Mouse (Mus musculus): ENCODE measurements around the gene Ttc13. TPM values are rescaled to one million over a fixed set of nuclear protein-coding genes. Genes with fewer than 3 reads are reported as not detected.

Ttc13 gene
- polyA plus RNA-seq (2016; fragmentation: Nextera tagmentation; extraction: Ambion mirVana) = 45.5 and 51.9 TPM in 2 replicates

GRCm38 (mm10) chr8:124721862-124722515 is at the start of gene Ttc13, which contains the start of gene Arv1:
TSS of gene Ttc13 (minus strand) at chr8:124721983.
TSS of gene Arv1 (plus strand) at chr8:124722139.
- H3K9me3 ChIP-seq (replicated peaks) = no peaks in the 10 kb centered on the region
- H3K4me1 ChIP-seq = peaks cover 27% of the 10 kb centered on the region
- no peaks in the 10 kb centered on the region for H3K27me3 ChIP-seq (ENCODE audit: low read depth, poor library complexity, severe bottlenecking)
- DNase-seq (ENCODE audit: low spot score) = peak; percentile 93
- peaks cover 26% of the 10 kb centered on the region for H3K36me3 ChIP-seq
- peak within 1 kb of the TSS; percentile 86 for H3K27ac ChIP-seq
- H3K4me3 ChIP-seq = peak within 1 kb of the TSS; percentile 98
- WGBS = under 1% methylated on average over 59 of the region's 59 CpGs

- no peak for DNase-seq (ENCODE audit: low spot score)
- 70% methylated on average over 7 of the region's 7 CpGs for WGBS
Measured at GRCm38 (mm10) chr8:124763061-124763460, 41.3 kb upstream of the Ttc13 start.

GRCm38 (mm10) chr8:124758544-124758943 is 36.8 kb upstream of the Ttc13 start:
- Histone ChIP-seq H3K36me3 (no peaks in the 10 kb centered on the region), H3K9me3 (replicated peaks) (no peaks in the 10 kb centered on the region), H3K27me3 (ENCODE audit: low read depth, poor library complexity, severe bottlenecking) (peaks cover 17% of the 10 kb centered on the region), H3K4me3 (no peak overlapping the region), H3K4me1 (no peaks in the 10 kb centered on the region; the same call in 1 of the 2 replicates), H3K27ac (no peak overlapping the region)
- no peak for DNase-seq (ENCODE audit: low spot score)
- WGBS = 41% methylated on average over 3 of the region's 3 CpGs

More at GRCm38 (mm10) chr8:124763061-124763460, 41.3 kb upstream of the Ttc13 start:
- H3K36me3 ChIP-seq = no peaks in the 10 kb centered on the region
- no peaks in the 10 kb centered on the region for H3K4me1 ChIP-seq
- H3K27ac ChIP-seq = no peak overlapping the region
- H3K27me3 ChIP-seq (ENCODE audit: low read depth, poor library complexity, severe bottlenecking) = no peaks in the 10 kb centered on the region
- no peak overlapping the region for H3K4me3 ChIP-seq
- no peaks in the 10 kb centered on the region for H3K9me3 ChIP-seq (replicated peaks)

GRCm38 (mm10) chr8:124756601-124757000 is 34.8 kb upstream of the Ttc13 start:
- DNase-seq (ENCODE audit: low spot score) = no peak
- peaks cover 37% of the 10 kb centered on the region for H3K27me3 ChIP-seq (ENCODE audit: low read depth, poor library complexity, severe bottlenecking)
- no peak overlapping the region for H3K4me3 ChIP-seq
- peaks cover 7% of the 10 kb centered on the region for H3K4me1 ChIP-seq
- no peaks in the 10 kb centered on the region for H3K36me3 ChIP-seq
- H3K27ac ChIP-seq = no peak overlapping the region
- no peaks in the 10 kb centered on the region for H3K9me3 ChIP-seq (replicated peaks)
- 67% methylated on average over 5 of the region's 5 CpGs for WGBS

GRCm38 (mm10) chr8:124756153-124756552 is 34.4 kb upstream of the Ttc13 start:
- Histone ChIP-seq H3K36me3 (no peaks in the 10 kb centered on the region), H3K4me3 (no peak overlapping the region), H3K9me3 (replicated peaks) (no peaks in the 10 kb centered on the region), H3K27me3 (ENCODE audit: low read depth, poor library complexity, severe bottlenecking) (peaks cover 41% of the 10 kb centered on the region), H3K27ac (no peak overlapping the region), H3K4me1 (peaks cover 12% of the 10 kb centered on the region)
- DNase-seq (ENCODE audit: low spot score) = no peak
- 66% methylated on average over 2 of the region's 2 CpGs for WGBS

GRCm38 (mm10) chr8:124755481-124755880 is 33.7 kb upstream of the Ttc13 start:
- Histone ChIP-seq H3K36me3 (no peaks in the 10 kb centered on the region), H3K4me1 (peaks cover 18% of the 10 kb centered on the region), H3K9me3 (replicated peaks) (no peaks in the 10 kb centered on the region), H3K4me3 (no peak overlapping the region), H3K27ac (no peak overlapping the region), H3K27me3 (ENCODE audit: low read depth, poor library complexity, severe bottlenecking) (peaks cover 48% of the 10 kb centered on the region)
- no peak for DNase-seq (ENCODE audit: low spot score)
- WGBS = 88% methylated on average over 8 of the region's 8 CpGs

- Histone ChIP-seq H3K9me3 (replicated peaks) (no peaks in the 10 kb centered on the region), H3K27ac (no peak overlapping the region), H3K36me3 (no peaks in the 10 kb centered on the region), H3K4me3 (no peak overlapping the region), H3K4me1 (peaks cover 23% of the 10 kb centered on the region), H3K27me3 (ENCODE audit: low read depth, poor library complexity, severe bottlenecking) (peaks cover 55% of the 10 kb centered on the region)
- WGBS = 55% methylated on average over 4 of the region's 4 CpGs
- DNase-seq (ENCODE audit: low spot score) = no peak
Measured at GRCm38 (mm10) chr8:124754792-124755190, 33.0 kb upstream of the Ttc13 start.

- H3K9me3 ChIP-seq (replicated peaks) = no peaks in the 10 kb centered on the region
- whole genome bisulfite sequencing = 21% methylated on average over 11 of the region's 11 CpGs
- DNase-seq (ENCODE audit: low spot score) = no peak
- H3K4me3 ChIP-seq = no peak overlapping the region
- H3K27me3 ChIP-seq (ENCODE audit: low read depth, poor library complexity, severe bottlenecking) = peaks cover 60% of the 10 kb centered on the region
- peaks cover 23% of the 10 kb centered on the region for H3K4me1 ChIP-seq
- no peaks in the 10 kb centered on the region for H3K36me3 ChIP-seq
- H3K27ac ChIP-seq = no peak overlapping the region
Measured at GRCm38 (mm10) chr8:124754101-124754791, 32.5 kb upstream of the Ttc13 start.

- 29% methylated on average over 21 of the region's 21 CpGs for WGBS
- H3K4me3 ChIP-seq = peak overlapping the region; percentile 75
- H3K27me3 ChIP-seq (ENCODE audit: low read depth, poor library complexity, severe bottlenecking) = peaks cover 65% of the 10 kb centered on the region
Measured at GRCm38 (mm10) chr8:124752325-124752862, 30.6 kb upstream of the Ttc13 start.

GRCm38 (mm10) chr8:124751709-124752173 is 30.0 kb upstream of the Ttc13 start, which contains the start of gene Fam89a:
TSS of gene Fam89a (minus strand) at chr8:124751832.
- Histone ChIP-seq H3K27ac (peak within 1 kb of the TSS; percentile 77), H3K27me3 (ENCODE audit: low read depth, poor library complexity, severe bottlenecking) (peaks cover 65% of the 10 kb centered on the region)

More at GRCm38 (mm10) chr8:124752325-124752862, 30.6 kb upstream of the Ttc13 start:
- peaks cover 23% of the 10 kb centered on the region for H3K4me1 ChIP-seq
- H3K9me3 ChIP-seq (replicated peaks) = no peaks in the 10 kb centered on the region
- H3K36me3 ChIP-seq = no peaks in the 10 kb centered on the region
- no peak for DNase-seq (ENCODE audit: low spot score)
- H3K27ac ChIP-seq = no peak overlapping the region

GRCm38 (mm10) chr8:124751191-124751590 is 29.4 kb upstream of the Ttc13 start:
- Histone ChIP-seq H3K4me3 (peak overlapping the region; percentile 75), H3K27ac (peak overlapping the region; percentile 77), H3K27me3 (ENCODE audit: low read depth, poor library complexity, severe bottlenecking) (peaks cover 65% of the 10 kb centered on the region), H3K9me3 (replicated peaks) (no peaks in the 10 kb centered on the region), H3K4me1 (peaks cover 23% of the 10 kb centered on the region), H3K36me3 (no peaks in the 10 kb centered on the region)
- DNase-seq (ENCODE audit: low spot score) = peak; percentile 57
- WGBS = under 1% methylated on average over 31 of the region's 31 CpGs

More at GRCm38 (mm10) chr8:124751709-124752173, 30.0 kb upstream of the Ttc13 start, which contains the start of gene Fam89a:
- Histone ChIP-seq H3K4me3 (peak within 1 kb of the TSS; percentile 75), H3K36me3 (no peaks in the 10 kb centered on the region), H3K4me1 (peaks cover 23% of the 10 kb centered on the region), H3K9me3 (replicated peaks) (no peaks in the 10 kb centered on the region)
- peak; percentile 82 for DNase-seq (ENCODE audit: low spot score)
- WGBS = under 1% methylated on average over 39 of the region's 41 CpGs

- whole genome bisulfite sequencing = 75% methylated on average over 13 of the region's 13 CpGs
- Histone ChIP-seq H3K36me3 (peaks cover under 1% of the 10 kb centered on the region; the same call in 1 of the 2 replicates), H3K27ac (no peak overlapping the region), H3K4me3 (no peak overlapping the region), H3K9me3 (replicated peaks) (no peaks in the 10 kb centered on the region), H3K27me3 (ENCODE audit: low read depth, poor library complexity, severe bottlenecking) (peaks cover 29% of the 10 kb centered on the region), H3K4me1 (peaks cover 16% of the 10 kb centered on the region)
- DNase-seq (ENCODE audit: low spot score) = no peak
Measured at GRCm38 (mm10) chr8:124746661-124747060, 24.9 kb upstream of the Ttc13 start.

GRCm38 (mm10) chr8:124739268-124739667 is 17.5 kb upstream of the Ttc13 start:
- no peak for DNase-seq (ENCODE audit: low spot score)
- WGBS = 86% methylated on average over 1 of the region's 1 CpGs
- peaks cover 63% of the 10 kb centered on the region for H3K36me3 ChIP-seq
- no peaks in the 10 kb centered on the region for H3K4me1 ChIP-seq
- no peak overlapping the region for H3K4me3 ChIP-seq
- H3K27me3 ChIP-seq (ENCODE audit: low read depth, poor library complexity, severe bottlenecking) = no peaks in the 10 kb centered on the region
- H3K9me3 ChIP-seq (replicated peaks) = no peaks in the 10 kb centered on the region
- H3K27ac ChIP-seq = no peak overlapping the region

Data from limb, embryonic 10.5 days (tissue).